Mouse (Mus musculus): ENCODE measurements around the gene Gm10375. TPM values are rescaled to one million over a fixed set of nuclear protein-coding genes. Genes with fewer than 3 reads are reported as not detected.
"Not testable (repeated sequence)": the region's sequence is repeated elsewhere in the genome, so short reads cannot be mapped to it uniquely, and the experiment has no call there.

The Gm10375 gene
- not detected in 2 replicates for polyA plus RNA-seq (2012; ENCODE audit: insufficient read depth, insufficient read length, missing spikeins)

- H3K4me3 ChIP-seq (ENCODE audit: insufficient read depth, low read depth, low read length); H3K4me1 ChIP-seq (ENCODE audit: control insufficient read depth, insufficient read depth, insufficient read length, low read length); H3K27ac ChIP-seq (replicated peaks; ENCODE audit: low read depth, low read length): not testable (repeated sequence)
Observed at GRCm38 (mm10) chr14:43607913-43608312, at the start of gene Gm10375. Gene Gm10375, minus strand, starts transcription at chr14:43608013.

- not testable (repeated sequence) for H3K27ac ChIP-seq (replicated peaks; ENCODE audit: low read depth, low read length); H3K4me3 ChIP-seq (ENCODE audit: insufficient read depth, low read depth, low read length); H3K4me1 ChIP-seq (ENCODE audit: control insufficient read depth, insufficient read depth, insufficient read length, low read length)
Observed at GRCm38 (mm10) chr14:43579046-43579445, 28.8 kb downstream of the Gm10375 start, which contains the start of gene Gm17654. Gene Gm17654, minus strand, starts transcription at chr14:43579146.

GRCm38 (mm10) chr14:43577969-43578368 lies 29.8 kb downstream of the Gm10375 start:
- not testable (repeated sequence) for H3K4me1 ChIP-seq (ENCODE audit: control insufficient read depth, insufficient read depth, insufficient read length, low read length); H3K27ac ChIP-seq (replicated peaks; ENCODE audit: low read depth, low read length); H3K4me3 ChIP-seq (ENCODE audit: insufficient read depth, low read depth, low read length)

Other genes starting within 250 kb of the Gm10375 start
- gene Gm8138, start 191.7 kb downstream of the Gm10375 start, polyA plus RNA-seq (2012; ENCODE audit: insufficient read depth, insufficient read length, missing spikeins) = not detected in 2 replicates
- 1.0 TPM in 1 of 2 replicates, not detected in the other for gene Gm5799, start 64.4 kb downstream of the Gm10375 start, polyA plus RNA-seq (2012; ENCODE audit: insufficient read depth, insufficient read length, missing spikeins)
- gene Gm17654, start 28.9 kb downstream of the Gm10375 start, polyA plus RNA-seq (2012; ENCODE audit: insufficient read depth, insufficient read length, missing spikeins) = not detected in 2 replicates
- gene Gm8165, start 69.2 kb upstream of the Gm10375 start, polyA plus RNA-seq (2012; ENCODE audit: insufficient read depth, insufficient read length, missing spikeins) = not detected in 2 replicates
- gene Gm7324, start 89.8 kb upstream of the Gm10375 start, polyA plus RNA-seq (2012; ENCODE audit: insufficient read depth, insufficient read length, missing spikeins) = 3.3 and 6.3 TPM in 2 replicates
- not detected in 2 replicates for gene Gm16506, start 119.5 kb upstream of the Gm10375 start, polyA plus RNA-seq (2012; ENCODE audit: insufficient read depth, insufficient read length, missing spikeins)
- not detected in 2 replicates for gene Gm6526, start 139.9 kb upstream of the Gm10375 start, polyA plus RNA-seq (2012; ENCODE audit: insufficient read depth, insufficient read length, missing spikeins)
- gene Gm8180, start 176.7 kb upstream of the Gm10375 start, polyA plus RNA-seq (2012; ENCODE audit: insufficient read depth, insufficient read length, missing spikeins) = not detected in 2 replicates

Data from brown adipose tissue, adult 24 weeks (tissue).